Mouse (Mus musculus): Measurements from ENCODE around the gene Gnao1. TPM values are rescaled to one million over a fixed set of nuclear protein-coding genes. Genes with fewer than 3 reads are reported as not detected.
A peak's percentile ranks its signal among the peaks of the same experiment; 100 is the strongest.

Gene Gnao1
- 38.9 and 39.6 TPM in 2 replicates for polyA plus RNA-seq (2014; fragmentation: Nextera tagmentation; extraction: Ambion mirVana)

GRCm38 (mm10) chr8:93809686-93810027 lies at the start of gene Gnao1:
TSS of gene Gnao1 (plus strand) at chr8:93809966.
- H3K27ac ChIP-seq (ENCODE audit: low read depth, low read length): peak within 1 kb of the TSS; percentile 91
- peak within 1 kb of the TSS; percentile 70 for H3K9ac ChIP-seq (ENCODE audit: low read depth, low read length)
- DNase-seq (ENCODE audit: low spot score): no peak
- 12% methylated on average over 9 of the region's 9 CpGs for WGBS
- no peaks in the 10 kb centered on the region; the same call in 1 of the 2 replicates for H3K4me1 ChIP-seq (replicated peaks; ENCODE audit: control insufficient read depth, insufficient read depth, low read length)
- H3K36me3 ChIP-seq (ENCODE audit: control insufficient read depth, insufficient read depth, low read length): no peaks in the 10 kb centered on the region
- no peaks in the 10 kb centered on the region; the same call in 1 of the 2 replicates for H3K27me3 ChIP-seq (ENCODE audit: control insufficient read depth, insufficient read depth, low read length)
- no peak for ATAC-seq (ENCODE audit: low FRiP score)
- no peaks in the 10 kb centered on the region for H3K9me3 ChIP-seq (ENCODE audit: control insufficient read depth, low read length)
- H3K4me3 ChIP-seq (ENCODE audit: low read depth, low read length): peak within 1 kb of the TSS; percentile 68
- peak within 1 kb of the TSS; percentile 74 for H3K4me2 ChIP-seq (replicated peaks; ENCODE audit: low read depth, low read length)

- Histone ChIP-seq H3K9me3 (ENCODE audit: control insufficient read depth, low read length) (no peaks in the 10 kb centered on the region), H3K4me2 (replicated peaks; ENCODE audit: low read depth, low read length) (no peak overlapping the region), H3K27me3 (ENCODE audit: control insufficient read depth, insufficient read depth, low read length) (no peaks in the 10 kb centered on the region), H3K4me1 (replicated peaks; ENCODE audit: control insufficient read depth, insufficient read depth, low read length) (no peaks in the 10 kb centered on the region), H3K36me3 (ENCODE audit: control insufficient read depth, insufficient read depth, low read length) (no peaks in the 10 kb centered on the region), H3K27ac (ENCODE audit: low read depth, low read length) (no peak overlapping the region), H3K9ac (ENCODE audit: low read depth, low read length) (no peak overlapping the region), H3K4me3 (ENCODE audit: low read depth, low read length) (no peak overlapping the region)
- ATAC-seq (ENCODE audit: low FRiP score) (no peak), DNase-seq (ENCODE audit: low spot score) (no peak)
- 62% methylated on average over 3 of the region's 3 CpGs for WGBS
Measured at GRCm38 (mm10) chr8:93777605-93778004, 32.2 kb upstream of the Gnao1 start.

- Histone ChIP-seq H3K36me3 (ENCODE audit: control insufficient read depth, insufficient read depth, low read length) (no peaks in the 10 kb centered on the region), H3K9ac (ENCODE audit: low read depth, low read length) (no peak overlapping the region), H3K4me1 (replicated peaks; ENCODE audit: control insufficient read depth, insufficient read depth, low read length) (no peaks in the 10 kb centered on the region; the same call in 1 of the 2 replicates), H3K4me2 (replicated peaks; ENCODE audit: low read depth, low read length) (no peak overlapping the region), H3K4me3 (ENCODE audit: low read depth, low read length) (no peak overlapping the region), H3K27ac (ENCODE audit: low read depth, low read length) (no peak overlapping the region), H3K27me3 (ENCODE audit: control insufficient read depth, insufficient read depth, low read length) (no peaks in the 10 kb centered on the region; the same call in 1 of the 2 replicates), H3K9me3 (ENCODE audit: control insufficient read depth, low read length) (no peaks in the 10 kb centered on the region)
- DNase-seq (ENCODE audit: low spot score): no peak
- ATAC-seq (ENCODE audit: low FRiP score): no peak
- 84% methylated on average over 3 of the region's 3 CpGs for WGBS
Measured at GRCm38 (mm10) chr8:93809226-93809625, 540 bp upstream of the Gnao1 start.

GRCm38 (mm10) chr8:93810028-93810858 lies 477 bp downstream of the Gnao1 start:
- Histone ChIP-seq H3K4me1 (replicated peaks; ENCODE audit: control insufficient read depth, insufficient read depth, low read length) (no peaks in the 10 kb centered on the region; the same call in 1 of the 2 replicates), H3K4me2 (replicated peaks; ENCODE audit: low read depth, low read length) (peak overlapping the region; percentile 74), H3K4me3 (ENCODE audit: low read depth, low read length) (peak overlapping the region; percentile 68), H3K9ac (ENCODE audit: low read depth, low read length) (peak overlapping the region; percentile 70), H3K36me3 (ENCODE audit: control insufficient read depth, insufficient read depth, low read length) (no peaks in the 10 kb centered on the region), H3K9me3 (ENCODE audit: control insufficient read depth, low read length) (no peaks in the 10 kb centered on the region), H3K27ac (ENCODE audit: low read depth, low read length) (peak overlapping the region; percentile 91), H3K27me3 (ENCODE audit: control insufficient read depth, insufficient read depth, low read length) (no peaks in the 10 kb centered on the region; the same call in 1 of the 2 replicates)
- WGBS: 0% methylated on average over 25 of the region's 116 CpGs
- peak; percentile 94 for DNase-seq (ENCODE audit: low spot score)
- ATAC-seq (ENCODE audit: low FRiP score): peak; percentile 86

GRCm38 (mm10) chr8:93810859-93811602 lies 1.3 kb downstream of the Gnao1 start:
- peak overlapping the region; percentile 70 for H3K9ac ChIP-seq (ENCODE audit: low read depth, low read length)
- no peaks in the 10 kb centered on the region; the same call in 1 of the 2 replicates for H3K27me3 ChIP-seq (ENCODE audit: control insufficient read depth, insufficient read depth, low read length)
- under 1% methylated on average over 41 of the region's 53 CpGs for WGBS
- no peaks in the 10 kb centered on the region; the same call in 1 of the 2 replicates for H3K4me1 ChIP-seq (replicated peaks; ENCODE audit: control insufficient read depth, insufficient read depth, low read length)
- H3K36me3 ChIP-seq (ENCODE audit: control insufficient read depth, insufficient read depth, low read length): no peaks in the 10 kb centered on the region
- peak overlapping the region; percentile 68 for H3K4me3 ChIP-seq (ENCODE audit: low read depth, low read length)
- ATAC-seq (ENCODE audit: low FRiP score) (no peak), DNase-seq (ENCODE audit: low spot score) (peak; percentile 57)
- no peaks in the 10 kb centered on the region for H3K9me3 ChIP-seq (ENCODE audit: control insufficient read depth, low read length)
- peak overlapping the region; percentile 74 for H3K4me2 ChIP-seq (replicated peaks; ENCODE audit: low read depth, low read length)
- H3K27ac ChIP-seq (ENCODE audit: low read depth, low read length): peak overlapping the region; percentile 91

- H3K9ac ChIP-seq (ENCODE audit: low read depth, low read length): peak overlapping the region; percentile 70
- H3K9me3 ChIP-seq (ENCODE audit: control insufficient read depth, low read length): no peaks in the 10 kb centered on the region
- H3K4me3 ChIP-seq (ENCODE audit: low read depth, low read length): peak overlapping the region; percentile 68
- H3K27ac ChIP-seq (ENCODE audit: low read depth, low read length): peak overlapping the region; percentile 91
- H3K36me3 ChIP-seq (ENCODE audit: control insufficient read depth, insufficient read depth, low read length): no peaks in the 10 kb centered on the region
- no peaks in the 10 kb centered on the region; the same call in 1 of the 2 replicates for H3K4me1 ChIP-seq (replicated peaks; ENCODE audit: control insufficient read depth, insufficient read depth, low read length)
- ATAC-seq (ENCODE audit: low FRiP score): no peak
- 7% methylated on average over 20 of the region's 20 CpGs for WGBS
- H3K27me3 ChIP-seq (ENCODE audit: control insufficient read depth, insufficient read depth, low read length): no peaks in the 10 kb centered on the region; the same call in 1 of the 2 replicates
- peak overlapping the region; percentile 74 for H3K4me2 ChIP-seq (replicated peaks; ENCODE audit: low read depth, low read length)
- peak; percentile 41 for DNase-seq (ENCODE audit: low spot score)
Measured at GRCm38 (mm10) chr8:93811719-93812475, 2.1 kb downstream of the Gnao1 start.

GRCm38 (mm10) chr8:93812566-93813404 lies 3.0 kb downstream of the Gnao1 start:
- peak overlapping the region; percentile 69 for H3K27ac ChIP-seq (ENCODE audit: low read depth, low read length)
- H3K4me2 ChIP-seq (replicated peaks; ENCODE audit: low read depth, low read length): peak overlapping the region; percentile 74
- H3K36me3 ChIP-seq (ENCODE audit: control insufficient read depth, insufficient read depth, low read length): no peaks in the 10 kb centered on the region
- ATAC-seq (ENCODE audit: low FRiP score) (peak; percentile 28), DNase-seq (ENCODE audit: low spot score) (peak; percentile 38)
- peak overlapping the region; percentile 68 for H3K4me3 ChIP-seq (ENCODE audit: low read depth, low read length)
- H3K9ac ChIP-seq (ENCODE audit: low read depth, low read length): peak overlapping the region; percentile 70
- H3K4me1 ChIP-seq (replicated peaks; ENCODE audit: control insufficient read depth, insufficient read depth, low read length): no peaks in the 10 kb centered on the region; the same call in 1 of the 2 replicates
- H3K9me3 ChIP-seq (ENCODE audit: control insufficient read depth, low read length): no peaks in the 10 kb centered on the region
- no peaks in the 10 kb centered on the region; the same call in 1 of the 2 replicates for H3K27me3 ChIP-seq (ENCODE audit: control insufficient read depth, insufficient read depth, low read length)
- 8% methylated on average over 35 of the region's 35 CpGs for WGBS
